Mouse (Mus musculus) embryonic facial prominence, embryonic 14.5 days (tissue): ENCODE data around the gene Cmah. TPM values are rescaled to one million over a fixed set of nuclear protein-coding genes. Genes with fewer than 3 reads are reported as not detected.

ENCODE experiments used
- ATAC-seq: fragments of 200-750 bp; cut with Nextera tagmentation; 2 replicates; pipeline ENCODE4 v1.8.0; 2017; ENCODE audit warnings: low read depth, moderate number of reproducible peaks, moderate TSS enrichment
- DNase-seq: peaks from one replicate; pipeline ENCODE4 v3.0.0-alpha.2; 2015; ENCODE audit warnings: low spot score
- H3K27ac ChIP-seq: fragments of 300-500 bp; sonication (generic); replicated peaks from 2 replicates; pipeline ENCODE4 v1.5.1; 2014; ENCODE audit warnings: low read depth, mild to moderate bottlenecking, low read length, moderate library complexity
- H3K27me3 ChIP-seq: fragments of 300-500 bp; sonication (generic); replicated peaks from 2 replicates; pipeline ENCODE4 v1.6.1; 2014; ENCODE audit warnings: low read length; ENCODE audit not compliant: control insufficient read depth, insufficient read depth
- H3K36me3 ChIP-seq: fragments of 300-500 bp; sonication (generic); 2 replicates; pipeline ENCODE4 v1.6.1; 2014; ENCODE audit warnings: low read length, mixed read lengths; ENCODE audit not compliant: control insufficient read depth, insufficient read depth
- H3K4me1 ChIP-seq: fragments of 300-500 bp; sonication (generic); 2 replicates; pipeline ENCODE4 v1.6.1; 2014; ENCODE audit warnings: antibody characterized with exemption, low read length; ENCODE audit not compliant: control insufficient read depth, insufficient read depth
- H3K4me2 ChIP-seq: fragments of 300-500 bp; sonication (generic); 2 replicates; pipeline ENCODE4 v1.6.1; 2014; ENCODE audit warnings: low read depth, mild to moderate bottlenecking, low read length, moderate library complexity, mixed read lengths
- H3K4me3 ChIP-seq: fragments of 300-500 bp; sonication (generic); 2 replicates; pipeline ENCODE4 v1.5.1; 2014; ENCODE audit warnings: low read depth, mild to moderate bottlenecking, low read length
- H3K9ac ChIP-seq: fragments of 300-500 bp; sonication (generic); 2 replicates; pipeline ENCODE4 v1.6.1; 2014; ENCODE audit warnings: low read depth, mild to moderate bottlenecking, low read length, moderate library complexity, mixed read lengths
- H3K9me3 ChIP-seq: fragments of 300-500 bp; sonication (generic); 2 replicates; pipeline ENCODE4 v1.6.1; 2016; ENCODE audit warnings: low read length; ENCODE audit not compliant: control insufficient read depth
- WGBS: fragments of 180-500 bp; shearing (Covaris S2); extraction: QIAGEN DNeasy Blood & Tissue Kit; methylation state at CpG from one replicate; pipeline ENCODE4 v1.1.7; 2014; 5-methylcytosine and 5-hydroxymethylcytosine counted together
- polyA plus RNA-seq: library from polyadenylated mRNA; unstranded; fragments of >200 nt; fragmentation: Nextera tagmentation; extraction: Ambion mirVana; gene quantifications from 2 replicates; pipeline ENCODE4 v1.2.1, GENCODE M21; 2014

Cmah gene
- polyA plus RNA-seq, 1 experiment from 2014 or later, result 0.95 TPM

- 74% methylated on average over 1 of the region's 1 CpGs for WGBS
- Histone ChIP-seq H3K4me3 (no peak overlapping the region), H3K9ac (no peak overlapping the region), H3K9me3 (no peaks in the 10 kb centered on the region), H3K4me2 (no peak overlapping the region), H3K4me1 (no peaks in the 10 kb centered on the region), H3K36me3 (no peaks in the 10 kb centered on the region), H3K27ac (no peak overlapping the region), H3K27me3 (no peaks in the 10 kb centered on the region)
- ATAC-seq, result no peak
- no peak for DNase-seq
Measured at GRCm38 (mm10) chr13:24511367-24511766, 184.2 kb downstream of the Cmah start.

DNA sequence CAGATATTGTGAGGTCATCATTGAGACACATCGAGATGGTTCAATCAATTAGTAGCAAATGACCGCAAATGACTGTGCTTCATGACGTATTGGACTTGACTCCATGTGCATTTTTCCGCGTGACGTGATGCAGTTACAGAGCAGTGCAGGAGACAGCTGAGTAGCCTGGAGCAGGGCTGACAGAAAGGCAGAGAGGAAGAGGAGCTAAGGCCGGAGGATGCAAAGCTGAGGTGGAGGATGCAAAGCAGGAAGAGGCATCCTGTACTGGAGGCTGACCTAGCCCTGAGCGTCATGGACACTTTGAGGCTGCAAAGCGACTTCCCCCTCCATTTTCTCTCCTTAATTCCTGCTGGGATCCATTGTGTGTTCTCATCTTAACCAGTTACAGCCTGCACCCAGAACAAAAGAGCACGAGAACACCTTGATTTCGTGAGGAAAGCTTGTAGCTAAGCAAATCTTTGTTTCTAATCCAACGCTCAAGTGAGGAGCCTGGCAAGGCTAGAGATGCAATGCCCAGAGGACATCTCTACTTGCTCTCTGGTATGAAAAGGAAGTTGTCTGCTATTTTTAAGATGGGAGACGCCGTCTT is 184.8 kb downstream of the Cmah start:
- no peak overlapping the region for H3K4me2 ChIP-seq
- H3K4me3 ChIP-seq, result no peak overlapping the region
- H3K9me3 ChIP-seq, result no peaks in the 10 kb centered on the region
- no peak for ATAC-seq
- no peaks in the 10 kb centered on the region for H3K4me1 ChIP-seq
- no peaks in the 10 kb centered on the region for H3K36me3 ChIP-seq
- H3K27me3 ChIP-seq, result no peaks in the 10 kb centered on the region
- H3K9ac ChIP-seq, result no peak overlapping the region
- no peak overlapping the region for H3K27ac ChIP-seq
- DNase-seq, result no peak
- WGBS, result 77% methylated on average over 14 of the region's 14 CpGs

GRCm38 (mm10) chr13:24513717-24514116 is 186.5 kb downstream of the Cmah start:
- no peak overlapping the region for H3K4me2 ChIP-seq
- DNase-seq (no peak), ATAC-seq (no peak)
- no peaks in the 10 kb centered on the region for H3K27me3 ChIP-seq
- no peak overlapping the region for H3K4me3 ChIP-seq
- H3K27ac ChIP-seq, result no peak overlapping the region
- no peaks in the 10 kb centered on the region for H3K9me3 ChIP-seq
- H3K36me3 ChIP-seq, result no peaks in the 10 kb centered on the region
- H3K9ac ChIP-seq, result no peak overlapping the region
- WGBS, result 89% methylated on average over 3 of the region's 3 CpGs
- H3K4me1 ChIP-seq, result no peaks in the 10 kb centered on the region

GRCm38 (mm10) chr13:24515101-24515675 is 188.0 kb downstream of the Cmah start:
- no peak overlapping the region for H3K27ac ChIP-seq
- DNase-seq (no peak), ATAC-seq (no peak)
- no peak overlapping the region for H3K4me3 ChIP-seq
- H3K4me2 ChIP-seq, result no peak overlapping the region
- no peaks in the 10 kb centered on the region for H3K36me3 ChIP-seq
- H3K9me3 ChIP-seq, result no peaks in the 10 kb centered on the region
- no peak overlapping the region for H3K9ac ChIP-seq
- H3K27me3 ChIP-seq, result no peaks in the 10 kb centered on the region
- 50% methylated on average over 6 of the region's 6 CpGs for WGBS
- H3K4me1 ChIP-seq, result no peaks in the 10 kb centered on the region

GRCm38 (mm10) chr13:24517757-24518156 is 190.6 kb downstream of the Cmah start:
- 78% methylated on average over 2 of the region's 2 CpGs for WGBS
- Histone ChIP-seq H3K27me3 (no peaks in the 10 kb centered on the region), H3K27ac (no peak overlapping the region), H3K9ac (no peak overlapping the region), H3K4me3 (no peak overlapping the region), H3K9me3 (no peaks in the 10 kb centered on the region), H3K4me2 (no peak overlapping the region), H3K36me3 (no peaks in the 10 kb centered on the region), H3K4me1 (0 out of 2 replicates have a peak, but pooled peaks cover 7% of the 10 kb centered on the region)
- ATAC-seq (no peak), DNase-seq (no peak)

GRCm38 (mm10) chr13:24518887-24519286 is 191.7 kb downstream of the Cmah start:
- Histone ChIP-seq H3K4me3 (no peak overlapping the region), H3K27me3 (no peaks in the 10 kb centered on the region), H3K36me3 (no peaks in the 10 kb centered on the region), H3K27ac (no peak overlapping the region), H3K4me2 (no peak overlapping the region), H3K4me1 (0 out of 2 replicates have a peak, but pooled peaks cover 7% of the 10 kb centered on the region), H3K9ac (no peak overlapping the region), H3K9me3 (no peaks in the 10 kb centered on the region)
- 40% methylated on average over 6 of the region's 6 CpGs for WGBS
- ATAC-seq, result no peak
- DNase-seq, result no peak

DNA sequence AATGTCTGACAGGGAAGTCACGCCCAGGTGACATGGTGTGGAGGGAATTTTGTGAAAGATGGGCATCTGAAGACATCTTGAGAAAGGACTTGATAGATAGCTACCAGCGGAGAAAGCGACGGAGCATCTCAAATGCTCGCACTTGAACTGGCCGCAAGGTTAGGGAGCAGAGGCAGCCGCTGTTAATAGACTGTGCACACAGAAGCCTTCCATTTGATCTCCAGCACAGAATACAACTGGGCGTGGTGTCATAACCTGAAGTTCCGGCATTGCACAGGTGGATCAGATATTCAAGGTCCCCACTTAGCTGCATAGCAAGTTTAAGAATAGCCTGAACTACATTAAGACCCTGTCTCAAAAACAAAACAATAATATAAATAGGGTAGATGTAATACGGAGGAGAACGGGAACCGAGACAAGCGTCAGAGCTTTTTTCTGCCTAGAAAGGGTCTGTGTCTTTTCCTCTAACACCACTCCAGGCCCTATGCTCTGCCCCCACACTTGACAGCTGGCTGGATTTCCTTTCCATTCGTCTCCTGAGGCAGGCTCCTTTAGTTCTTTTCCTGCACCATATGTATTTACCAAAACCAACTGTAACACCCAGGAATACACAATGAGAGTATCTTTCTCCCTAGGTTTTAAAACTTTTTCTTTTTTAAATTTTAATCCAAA is 192.9 kb downstream of the Cmah start:
- no peaks in the 10 kb centered on the region for H3K36me3 ChIP-seq
- no peak for DNase-seq
- ATAC-seq, result no peak
- H3K9ac ChIP-seq, result no peak overlapping the region
- 78% methylated on average over 14 of the region's 14 CpGs for WGBS
- no peaks in the 10 kb centered on the region for H3K27me3 ChIP-seq
- H3K27ac ChIP-seq, result no peak overlapping the region
- H3K4me2 ChIP-seq, result no peak overlapping the region
- H3K4me1 ChIP-seq, result 0 out of 2 replicates have a peak, but pooled peaks cover 7% of the 10 kb centered on the region
- H3K9me3 ChIP-seq, result no peaks in the 10 kb centered on the region
- H3K4me3 ChIP-seq, result no peak overlapping the region

- Histone ChIP-seq H3K9ac (no peak overlapping the region), H3K27me3 (no peaks in the 10 kb centered on the region), H3K9me3 (no peaks in the 10 kb centered on the region), H3K4me2 (no peak overlapping the region), H3K4me1 (0 out of 2 replicates have a peak, but pooled peaks cover 7% of the 10 kb centered on the region), H3K4me3 (no peak overlapping the region), H3K36me3 (no peaks in the 10 kb centered on the region), H3K27ac (no peak overlapping the region)
- no peak for DNase-seq
- no peak for ATAC-seq
- WGBS, result 77% methylated on average over 10 of the region's 10 CpGs
Measured at GRCm38 (mm10) chr13:24520796-24521195, 193.6 kb downstream of the Cmah start.
